In genomic region chr2:139494629-139495028, GRCm38 (mm10) we compare ENCODE assay signal across 21 mouse cellular contexts. TPM values are rescaled to one million over a fixed set of nuclear protein-coding genes. Genes with fewer than 3 reads are reported as not detected.
A peak's percentile ranks its signal among the peaks of the same experiment; 100 is the strongest.
DNase-seq lines count a peak whose midpoint lies in the region; ATAC-seq and TF ChIP-seq lines count a peak whose summit lies in the region.
"Had no signal": no experiment of that assay in that cellular context is flagged by ENCODE, and none has a peak within 500 bp of the region (broad histone marks: within the 10 kb centered on the region; RNA-seq: fewer than 3 reads in every experiment).

No protein-coding gene starts in this region.

- TF ChIP-seq POLR2A in limb, embryonic 14.5 days (IDR thresholded peaks at IDR 0.05; ENCODE audit: borderline replicate concordance, extremely low read depth, insufficient read depth, insufficient read length), result no peak
- TF ChIP-seq POLR2A in heart, adult 2 months (IDR thresholded peaks at IDR 0.05; ENCODE audit: insufficient read depth, low read depth, low read length), result no peak

- no peaks in the 10 kb centered on the region for H3K79me2 ChIP-seq in heart, adult 2 months (replicated peaks; ENCODE audit: control insufficient read depth, insufficient read depth, low read length)

- no peaks in the 10 kb centered on the region for H3K27me3 ChIP-seq in kidney, embryonic 15.5 days
- no peaks in the 10 kb centered on the region for H3K27me3 ChIP-seq in embryonic facial prominence, embryonic 12.5 days
- H3K27me3 ChIP-seq in limb, embryonic 14.5 days (ENCODE audit: control insufficient read depth, insufficient read depth, low read length), result no peaks in the 10 kb centered on the region
- no peaks in the 10 kb centered on the region for H3K27me3 ChIP-seq in heart, adult 2 months (ENCODE audit: control insufficient read depth, insufficient read depth, low read length)
- H3K27me3 ChIP-seq: forebrain, embryonic 15.5 days; hindbrain, embryonic 12.5 days; intestine, embryonic 15.5 days; liver, embryonic 13.5 days; neural tube, embryonic 12.5 days had no signal

- no peak overlapping the region for H3K27ac ChIP-seq in kidney, embryonic 15.5 days
- H3K27ac ChIP-seq in embryonic facial prominence, embryonic 12.5 days, result no peak overlapping the region
- no peak overlapping the region for H3K27ac ChIP-seq in limb, embryonic 14.5 days (replicated peaks; ENCODE audit: low read depth, low read length)
- no peak overlapping the region for H3K27ac ChIP-seq in heart, adult 2 months
- H3K27ac ChIP-seq: forebrain, embryonic 15.5 days; hindbrain, embryonic 12.5 days; intestine, embryonic 15.5 days; liver, embryonic 13.5 days; neural tube, embryonic 12.5 days had no signal

- no peaks in the 10 kb centered on the region for H3K36me3 ChIP-seq in kidney, embryonic 15.5 days
- no peaks in the 10 kb centered on the region for H3K36me3 ChIP-seq in embryonic facial prominence, embryonic 12.5 days
- H3K36me3 ChIP-seq in limb, embryonic 14.5 days (ENCODE audit: control insufficient read depth, insufficient read depth, low read length), result no peaks in the 10 kb centered on the region
- no peaks in the 10 kb centered on the region for H3K36me3 ChIP-seq in heart, adult 2 months (ENCODE audit: control insufficient read depth, insufficient read depth, low read length)
- H3K36me3 ChIP-seq: forebrain, embryonic 15.5 days; hindbrain, embryonic 12.5 days; intestine, embryonic 15.5 days; liver, embryonic 13.5 days; neural tube, embryonic 12.5 days had no signal

- peak overlapping the region; percentile 42 for H3K4me2 ChIP-seq in kidney, embryonic 15.5 days
- H3K4me2 ChIP-seq in embryonic facial prominence, embryonic 12.5 days (replicated peaks), result peak overlapping the region; percentile 13; the same call in 1 of the 2 replicates
- no peak overlapping the region for H3K4me2 ChIP-seq in limb, embryonic 14.5 days (replicated peaks; ENCODE audit: low read depth, low read length, severe bottlenecking)
- H3K4me2 ChIP-seq: forebrain, embryonic 15.5 days; hindbrain, embryonic 12.5 days; intestine, embryonic 15.5 days; liver, embryonic 13.5 days; neural tube, embryonic 12.5 days had no signal

- peak overlapping the region; percentile 8; the same call in 1 of the 2 replicates for H3K4me3 ChIP-seq in kidney, embryonic 15.5 days (replicated peaks)
- no peak overlapping the region for H3K4me3 ChIP-seq in embryonic facial prominence, embryonic 12.5 days
- 0 out of 2 replicates have a peak overlapping the region, but pooled peaks have one; percentile 1 for H3K4me3 ChIP-seq in limb, embryonic 14.5 days (replicated peaks; ENCODE audit: low read length)
- H3K4me3 ChIP-seq in heart, adult 2 months, result no peak overlapping the region
- H3K4me3 ChIP-seq: forebrain, embryonic 15.5 days; hindbrain, embryonic 12.5 days; intestine, embryonic 15.5 days; liver, embryonic 13.5 days; neural tube, embryonic 12.5 days had no signal

- intact Hi-C loops in heart, adult 2 months (cut with DNase I), result no loop called here

- no peak overlapping the region for H3K9ac ChIP-seq in kidney, embryonic 15.5 days
- no peak overlapping the region for H3K9ac ChIP-seq in embryonic facial prominence, embryonic 12.5 days
- H3K9ac ChIP-seq in limb, embryonic 14.5 days (ENCODE audit: low read depth, low read length, severe bottlenecking), result no peak overlapping the region
- H3K9ac ChIP-seq in heart, adult 2 months (ENCODE audit: low read depth, low read length), result no peak overlapping the region
- H3K9ac ChIP-seq: forebrain, embryonic 15.5 days; hindbrain, embryonic 12.5 days; intestine, embryonic 15.5 days; liver, embryonic 13.5 days; neural tube, embryonic 12.5 days had no signal

- 0 out of 2 replicates have a peak, but pooled peaks cover 3% of the 10 kb centered on the region for H3K4me1 ChIP-seq in kidney, embryonic 15.5 days
- H3K4me1 ChIP-seq in embryonic facial prominence, embryonic 12.5 days, result no peaks in the 10 kb centered on the region
- H3K4me1 ChIP-seq in limb, embryonic 14.5 days (ENCODE audit: control insufficient read depth, insufficient read depth, low read length), result no peaks in the 10 kb centered on the region
- H3K4me1 ChIP-seq in heart, adult 2 months (ENCODE audit: control insufficient read depth, insufficient read depth, low read length), result no peaks in the 10 kb centered on the region
- H3K4me1 ChIP-seq: forebrain, embryonic 15.5 days; hindbrain, embryonic 12.5 days; intestine, embryonic 15.5 days; liver, embryonic 13.5 days; neural tube, embryonic 12.5 days had no signal

- peak; percentile 83; the same call in 1 of the 2 replicates for ATAC-seq in kidney, embryonic 15.5 days (replicated peaks; ENCODE audit: low FRiP score)
- no peak for ATAC-seq in embryonic facial prominence, embryonic 12.5 days (ENCODE audit: insufficient number of reproducible peaks, insufficient read depth, low FRiP score, low TSS enrichment)
- no peak for ATAC-seq in limb, embryonic 14.5 days (ENCODE audit: low FRiP score, low read depth)
- ATAC-seq in megakaryocyte, adult 5-6 weeks (ENCODE audit: poor library complexity, severe bottlenecking), result no peak
- ATAC-seq: forebrain, embryonic 15.5 days; intestine, embryonic 15.5 days had no signal

- WGBS in kidney, embryonic 15.5 days, result 11% methylated on average over 5 of the region's 5 CpGs
- WGBS in embryonic facial prominence, embryonic 12.5 days, result 29% methylated on average over 5 of the region's 5 CpGs
- WGBS in limb, embryonic 14.5 days, result 14% methylated on average over 5 of the region's 5 CpGs
- WGBS in heart, adult 2 months, result 23% methylated on average over 5 of the region's 5 CpGs

- TF ChIP-seq EP300 in heart, adult 2 months (IDR thresholded peaks at IDR 0.05; ENCODE audit: insufficient read depth, low read depth, low read length), result no peak

- no peaks in the 10 kb centered on the region for H3K9me3 ChIP-seq in kidney, embryonic 15.5 days (replicated peaks)
- no peaks in the 10 kb centered on the region for H3K9me3 ChIP-seq in embryonic facial prominence, embryonic 12.5 days
- H3K9me3 ChIP-seq in limb, embryonic 14.5 days (ENCODE audit: control insufficient read depth, low read length), result no peaks in the 10 kb centered on the region
- H3K9me3 ChIP-seq: forebrain, embryonic 15.5 days; hindbrain, embryonic 12.5 days; intestine, embryonic 15.5 days; liver, embryonic 13.5 days; neural tube, embryonic 12.5 days had no signal

- DNase-seq in kidney, adult 8-10 months, result no peak
- DNase-seq in ZHBTc4 (ENCODE audit: low read depth, low spot score), result peak; percentile 5
- DNase-seq in limb, embryonic 14.5 days (ENCODE audit: low spot score), result no peak
- DNase-seq in layer of hippocampus, adult 9-11 months, result no peak
- DNase-seq in heart, adult 2 months, result no peak
- DNase-seq: cerebellum, postnatal 25 days; kidney, postnatal 4 days; liver, embryonic 13.5 days; lung, postnatal 14 days had no signal

- TF ChIP-seq CTCF in heart, adult 2 months (IDR thresholded peaks at IDR 0.05), result no peak

RNA-seq across cellular contexts. Expression of gene Sptlc3, which starts 0.9 kb away (rescaled TPM):
- polyA plus RNA-seq in kidney, embryonic 15.5 days (2015; fragmentation: Nextera tagmentation; extraction: Ambion mirVana), result 0.42 and 0.51 TPM in 2 replicates
- 0.62 and 0.83 TPM in 2 replicates for polyA plus RNA-seq in embryonic facial prominence, embryonic 12.5 days (2016; fragmentation: Nextera tagmentation; extraction: Ambion mirVana)
- polyA plus RNA-seq in limb, embryonic 14.5 days (2012; rRNA removed), result 1.9 and 3.5 TPM in 2 replicates
- polyA plus RNA-seq in limb, embryonic 14.5 days (2014; fragmentation: Nextera tagmentation; extraction: Ambion mirVana), result 8.7 and 11.8 TPM in 2 replicates
- total RNA-seq in megakaryocyte, adult 5-6 weeks (2015), result not detected in 2 replicates
- total RNA-seq in megakaryocyte, adult 5-6 weeks (2017), result not detected in 2 replicates
- total RNA-seq in heart, adult 2 months (2021), result not detected
- polyA plus RNA-seq in heart, adult 2 months (2012; rRNA removed), result 0.06 TPM in 1 of 2 replicates, not detected in the other
- total RNA-seq: heart, adult 8-10 months; layer of hippocampus, postnatal 25 days; left cerebral cortex, postnatal 25 days; megakaryocyte-erythroid progenitor cell, adult 5-6 weeks; monocyte, adult 5-6 weeks had no signal
- polyA plus RNA-seq: intestine, embryonic 15.5 days; liver, embryonic 13.5 days had no signal

Comparison
In these comparisons a context has a peak if more than half of its experiments do, and no peak if none do; other contexts are left out.
1. H3K4me3 ChIP-seq: peak in kidney, embryonic 15.5 days (single experiment) and limb, embryonic 14.5 days (single experiment); none in embryonic facial prominence, embryonic 12.5 days (single experiment) and heart, adult 2 months (single experiment).